Comparison of ENCODE assay signal across 26 mouse cellular contexts in genomic region chr9:60065184-60065583, GRCm38 (mm10).
"Had no signal": no experiment of that assay in that cellular context is flagged by ENCODE, and none has a peak within 500 bp of the region (broad histone marks: within the 10 kb centered on the region; RNA-seq: fewer than 3 reads in every experiment).

No protein-coding gene starts in this region.

- ATAC-seq: forebrain, embryonic 13.5 days; forebrain, embryonic 14.5 days; forebrain, embryonic 15.5 days; forebrain, embryonic 16.5 days; forebrain, postnatal 0 days had no signal

- H3K9ac ChIP-seq: embryonic facial prominence, embryonic 12.5 days; embryonic facial prominence, embryonic 13.5 days; embryonic facial prominence, embryonic 15.5 days; forebrain, embryonic 12.5 days; forebrain, embryonic 13.5 days; forebrain, embryonic 15.5 days; forebrain, postnatal 0 days had no signal

- H3K9me3 ChIP-seq: embryonic facial prominence, embryonic 10.5 days; embryonic facial prominence, embryonic 12.5 days; embryonic facial prominence, embryonic 13.5 days; embryonic facial prominence, embryonic 15.5 days; forebrain, embryonic 10.5 days; forebrain, embryonic 12.5 days; forebrain, embryonic 13.5 days; forebrain, embryonic 15.5 days had no signal

- H3K36me3 ChIP-seq: embryonic facial prominence, embryonic 10.5 days; embryonic facial prominence, embryonic 12.5 days; embryonic facial prominence, embryonic 13.5 days; embryonic facial prominence, embryonic 15.5 days; forebrain, embryonic 10.5 days; forebrain, embryonic 12.5 days; forebrain, embryonic 15.5 days had no signal

- H3K27ac ChIP-seq: embryonic facial prominence, embryonic 10.5 days; embryonic facial prominence, embryonic 12.5 days; embryonic facial prominence, embryonic 13.5 days; embryonic facial prominence, embryonic 15.5 days; forebrain, embryonic 10.5 days; forebrain, embryonic 12.5 days; forebrain, embryonic 13.5 days; forebrain, embryonic 15.5 days; gastrocnemius, adult 2 months had no signal

- H3K4me3 ChIP-seq: embryonic facial prominence, embryonic 10.5 days; embryonic facial prominence, embryonic 12.5 days; embryonic facial prominence, embryonic 13.5 days; embryonic facial prominence, embryonic 15.5 days; erythroblast, embryonic 14.5 days; forebrain, embryonic 10.5 days; forebrain, embryonic 12.5 days; forebrain, embryonic 13.5 days; forebrain, embryonic 15.5 days; gastrocnemius, adult 2 months had no signal

- H3K4me1 ChIP-seq: forebrain, embryonic 10.5 days; forebrain, embryonic 12.5 days; forebrain, embryonic 13.5 days had no signal

- DNase-seq: cerebellum, adult 2 months; cerebellum, adult 8-10 months; cerebellum, adult 9-10 months; cerebellum, adult 9-11 months; cerebellum, postnatal 14 days; cerebellum, postnatal 25 days; cerebellum, postnatal 36 days; embryo, embryonic 11 days; forebrain, postnatal 0 days; gastrocnemius, adult 2 months; gastrocnemius, postnatal 10 days; gastrocnemius, postnatal 14 days; gastrocnemius, postnatal 25 days; gastrocnemius, postnatal 36 days; heart, adult 18-20 months had no signal

- H3K27me3 ChIP-seq: embryonic facial prominence, embryonic 12.5 days; embryonic facial prominence, embryonic 13.5 days; embryonic facial prominence, embryonic 15.5 days; forebrain, embryonic 12.5 days; forebrain, embryonic 13.5 days; forebrain, embryonic 15.5 days had no signal

- H3K4me2 ChIP-seq: embryonic facial prominence, embryonic 12.5 days; embryonic facial prominence, embryonic 13.5 days; embryonic facial prominence, embryonic 15.5 days; forebrain, embryonic 12.5 days; forebrain, embryonic 13.5 days; forebrain, embryonic 15.5 days had no signal
